Mouse (Mus musculus): ENCODE measurements around the gene Psma1.
A peak's percentile ranks its signal among the peaks of the same experiment; 100 is the strongest.

Psma1 gene

GRCm38 (mm10) chr7:114275372-114276004, 430 bp downstream of the Psma1 start:
- no peak for DNase-seq (ENCODE audit: low spot score in 2 of 2)

DNA sequence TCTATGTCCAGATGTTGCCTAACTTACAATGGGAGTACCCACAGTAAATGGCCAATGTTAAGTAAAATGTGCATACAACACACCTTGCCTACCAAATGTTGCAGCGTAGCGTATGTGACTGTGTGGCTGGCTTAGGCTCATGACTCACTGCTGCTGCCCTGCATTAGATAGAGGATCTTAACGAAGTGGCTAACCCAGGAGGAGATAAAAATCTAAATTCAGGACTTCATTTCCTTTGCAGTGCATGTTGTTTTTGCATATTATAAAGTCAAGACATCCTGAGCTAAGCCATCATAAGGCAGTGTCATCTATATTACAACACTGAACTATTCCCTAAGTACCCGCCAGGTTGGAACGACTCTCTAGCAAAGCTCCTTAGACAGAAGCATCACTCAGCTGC, 7.5 kb downstream of the Psma1 start:
- no peak for DNase-seq (ENCODE audit: low spot score in 2 of 2)

DNA sequence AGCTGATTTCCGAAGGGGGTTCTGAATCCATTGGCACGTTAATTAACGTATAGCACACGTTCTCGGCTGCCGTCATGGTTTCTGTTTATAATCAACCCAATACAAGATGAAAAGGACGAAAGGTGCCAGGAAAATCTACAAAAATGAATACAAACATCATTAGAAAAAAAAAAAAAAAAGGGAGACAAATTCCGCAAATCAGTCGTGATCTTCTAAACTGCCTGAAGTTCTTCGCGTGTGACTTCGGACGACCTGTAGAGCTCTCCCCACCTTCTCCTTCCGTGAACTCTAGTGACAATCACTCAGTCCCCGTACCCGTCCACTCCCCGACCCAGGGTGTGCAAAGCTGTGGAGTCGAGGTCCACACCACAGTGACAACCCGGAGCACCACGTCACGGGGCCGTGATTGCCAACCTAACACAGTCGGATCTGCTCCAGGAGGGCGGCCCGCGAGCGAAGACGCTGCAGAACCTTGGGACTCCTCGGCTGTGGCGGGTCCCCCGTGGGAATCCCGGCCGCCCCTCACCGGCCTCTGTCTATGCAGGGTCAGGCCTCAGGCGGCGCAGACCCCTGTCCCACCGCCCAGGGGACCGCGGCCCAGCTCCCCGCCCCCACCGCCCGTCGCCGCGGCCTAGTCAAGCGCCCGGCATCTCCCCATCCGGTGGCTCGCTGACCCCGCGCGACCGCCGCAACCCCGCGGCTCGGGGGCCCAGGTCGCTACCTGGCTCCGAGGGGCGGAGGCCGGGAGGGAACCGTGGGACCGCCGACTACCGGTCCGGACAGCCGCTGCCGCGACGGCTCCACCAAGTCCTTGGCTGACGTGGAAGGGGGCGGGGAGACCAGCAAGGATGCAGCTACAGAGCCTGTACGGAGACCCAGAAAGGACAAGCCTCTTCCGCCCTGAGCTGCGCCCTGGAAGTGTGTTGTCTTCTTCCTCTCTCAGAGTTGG, 21.8 kb downstream of the Psma1 start, which contains the start of gene Copb1:
TSS of gene Copb1 (minus strand) at position 827 of the 949 bp plus-strand sequence.
- peak; percentile 86 to 92 for DNase-seq (ENCODE audit: low spot score in 2 of 2)

- DNase-seq (ENCODE audit: low spot score in 2 of 2) = no peak
Measured at GRCm38 (mm10) chr7:114251684-114252083, 24.2 kb downstream of the Psma1 start.

DNA sequence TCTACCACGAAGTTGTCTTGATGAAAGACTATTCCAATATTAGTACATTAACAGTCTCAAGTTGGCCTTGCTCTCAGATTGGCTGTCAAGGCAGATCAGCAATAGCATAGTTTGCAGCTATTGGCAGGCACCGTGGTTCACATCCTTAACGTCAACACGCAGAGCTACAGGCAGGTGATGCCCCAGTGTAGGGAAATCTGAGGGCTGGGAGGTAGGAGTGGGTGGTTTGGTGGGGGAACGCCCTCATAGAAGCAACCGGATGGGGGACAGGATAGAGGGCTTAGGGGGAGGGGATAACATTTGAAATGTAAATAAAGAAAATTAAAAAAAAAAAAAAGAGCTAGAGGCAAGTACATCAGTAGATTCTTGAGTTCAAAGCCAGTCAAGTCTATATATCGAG, 41.9 kb downstream of the Psma1 start:
- DNase-seq (ENCODE audit: low spot score in 2 of 2) = no peak

- no peak for DNase-seq (ENCODE audit: low spot score in 2 of 2)
Measured at GRCm38 (mm10) chr7:114232982-114233381, 42.9 kb downstream of the Psma1 start.

- DNase-seq (ENCODE audit: low spot score in 2 of 2) = no peak
Measured at GRCm38 (mm10) chr7:114231857-114232256, 44.1 kb downstream of the Psma1 start.

DNA sequence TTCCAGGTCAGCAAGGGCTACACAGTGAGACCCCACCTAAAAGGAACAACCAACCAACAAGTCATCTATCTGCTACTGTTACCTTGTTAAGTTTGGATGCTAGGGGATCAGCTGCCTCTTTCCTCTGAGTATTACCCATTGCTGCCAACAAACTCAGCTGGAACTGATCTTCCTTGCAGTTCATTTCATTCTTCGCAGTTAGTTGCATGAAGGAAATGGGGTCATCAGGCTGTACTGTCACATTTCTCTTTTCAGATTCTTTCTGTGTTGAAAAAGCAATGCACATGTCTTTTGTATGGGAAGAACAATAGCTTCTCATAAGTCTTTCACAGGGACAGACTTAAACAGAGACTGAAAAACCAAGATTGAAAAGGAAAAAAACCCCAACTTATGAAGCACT, 49.4 kb downstream of the Psma1 start:
- no peak for DNase-seq (ENCODE audit: low spot score in 2 of 2)

- DNase-seq (ENCODE audit: low spot score in 2 of 2) = no peak
Measured at GRCm38 (mm10) chr7:114220433-114220832, 55.5 kb downstream of the Psma1 start.

DNA sequence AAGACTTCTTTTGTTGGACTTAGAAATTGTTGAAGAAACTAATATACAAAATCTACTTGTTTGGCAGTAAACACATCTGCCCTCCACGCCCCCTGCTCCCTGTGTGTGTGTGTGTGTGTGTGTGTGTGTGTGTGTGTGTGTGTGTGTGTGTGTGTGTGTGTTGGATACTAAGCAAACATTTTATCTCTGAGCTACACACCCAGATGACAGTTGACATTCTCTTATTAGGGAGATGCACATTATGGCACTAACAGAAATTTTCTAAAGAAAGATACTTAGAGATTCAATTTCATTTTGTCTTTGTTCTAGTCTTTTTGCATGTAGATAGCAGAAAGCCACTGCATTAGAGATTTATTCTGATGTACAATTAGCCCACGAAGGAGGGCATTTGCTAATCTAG, 59.0 kb downstream of the Psma1 start:
- DNase-seq (ENCODE audit: low spot score in 2 of 2) = no peak

Data from urinary bladder, adult 18-20 months (tissue).